In the genomic region with DNA sequence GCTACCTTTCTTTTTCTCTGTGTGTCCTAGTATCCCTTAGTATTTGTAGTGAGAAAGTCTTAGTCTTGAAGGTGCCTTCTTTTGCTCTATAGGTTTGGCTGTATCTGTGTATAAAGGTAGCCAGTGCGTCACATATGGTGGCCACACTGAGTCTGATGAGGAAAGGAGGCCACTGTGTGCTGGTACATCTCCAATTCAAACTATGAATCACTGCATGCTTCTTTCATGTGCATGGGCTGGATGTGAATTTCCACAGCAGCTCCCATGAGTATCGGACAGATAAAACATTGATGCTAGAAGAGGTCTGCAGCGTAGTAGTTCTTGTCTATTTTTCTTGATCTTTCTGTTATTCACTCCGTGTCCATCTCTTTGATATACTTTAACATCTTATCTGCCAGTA, we compare ENCODE assay signal across 16 mouse cellular contexts.
"Had no signal": no experiment of that assay in that cellular context is flagged by ENCODE, and none has a peak within 500 bp of the region (broad histone marks: within the 10 kb centered on the region; RNA-seq: fewer than 3 reads in every experiment).

No protein-coding gene starts in this region.

- H3K4me2 ChIP-seq: neural tube, embryonic 13.5 days; neural tube, embryonic 15.5 days; stomach, embryonic 15.5 days had no signal

- H3K4me3 ChIP-seq: neural tube, embryonic 13.5 days; neural tube, embryonic 15.5 days; stomach, embryonic 15.5 days had no signal

- H3K9ac ChIP-seq: neural tube, embryonic 13.5 days; neural tube, embryonic 15.5 days; stomach, embryonic 15.5 days had no signal

- H3K27me3 ChIP-seq: neural tube, embryonic 13.5 days; neural tube, embryonic 15.5 days; stomach, embryonic 15.5 days had no signal

- H3K36me3 ChIP-seq: neural tube, embryonic 13.5 days; neural tube, embryonic 15.5 days; stomach, embryonic 15.5 days had no signal

- H3K27ac ChIP-seq: neural tube, embryonic 13.5 days; neural tube, embryonic 15.5 days; stomach, embryonic 15.5 days; stomach, postnatal 0 days had no signal

- DNase-seq: retina, postnatal 1 day; right cerebral cortex, adult 18-20 months; right cerebral cortex, postnatal 14 days; right cerebral cortex, postnatal 25 days; right cerebral cortex, postnatal 4 days; spleen, adult 18-20 months; thymus, adult 18-20 months; thymus, adult 2 months; thymus, postnatal 14 days; thymus, postnatal 25 days; thymus, postnatal 36 days; thymus, postnatal 4 days had no signal

- H3K9me3 ChIP-seq: neural tube, embryonic 13.5 days; neural tube, embryonic 15.5 days; stomach, embryonic 15.5 days had no signal

- H3K4me1 ChIP-seq: neural tube, embryonic 13.5 days; neural tube, embryonic 15.5 days; stomach, embryonic 15.5 days had no signal
